Mouse (Mus musculus): ENCODE measurements around the gene Thumpd1.
"Not testable (repeated sequence)": the region's sequence is repeated elsewhere in the genome, so short reads cannot be mapped to it uniquely, and the experiment has no call there.

Thumpd1 gene

DNA sequence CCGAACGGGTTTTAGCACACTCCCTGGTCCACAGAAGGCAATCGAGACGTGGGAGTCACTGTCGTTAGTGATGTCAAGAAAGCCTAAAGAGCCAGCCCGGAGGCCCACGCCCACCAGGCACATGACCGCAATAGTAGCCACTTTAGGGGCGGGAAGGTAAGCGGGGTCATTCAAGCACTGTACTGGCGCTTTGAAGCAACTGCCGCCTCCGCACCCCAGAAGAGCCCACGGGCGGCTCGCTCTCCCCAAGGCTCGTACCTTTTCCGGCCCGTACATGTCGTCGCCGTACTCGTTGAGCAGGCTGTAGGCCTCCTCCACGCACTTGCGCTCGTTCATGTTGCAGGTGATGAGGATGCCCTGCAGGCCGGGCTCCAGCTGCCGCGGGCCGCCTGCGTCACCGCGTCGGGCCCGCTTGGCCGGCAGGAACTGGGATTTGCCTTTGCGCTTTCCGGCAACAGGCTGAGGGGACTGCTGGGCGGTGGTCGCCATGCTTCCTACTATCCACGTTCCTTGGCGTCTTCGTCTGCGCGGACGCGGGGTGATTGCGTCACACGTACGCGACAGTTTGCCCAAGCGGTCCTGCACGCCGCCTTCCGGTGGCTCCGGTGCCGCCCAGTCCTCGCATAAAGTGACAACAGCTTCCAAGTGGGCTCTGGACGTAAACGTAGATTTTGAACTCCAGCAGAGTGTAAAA lies at the start of gene Thumpd1:
Thumpd1 (minus strand) TSS at position 546 of the 694 bp plus-strand sequence.
- POLR2A ChIA-PET, result interaction anchor here in 2 of 4 experiments (0.6 to 2.0 kb wide), 10 partner anchors 10 to 46 kb away, joined by 3 to 6 read pairs (median 4); no protein-coding TSS in a partner anchor
- CTCF ChIA-PET, result interaction anchor here in 1 of 4 experiments (1.3 kb wide), 1 partner anchor 11 kb away, joined by 3 read pairs; no protein-coding TSS in a partner anchor

DNA sequence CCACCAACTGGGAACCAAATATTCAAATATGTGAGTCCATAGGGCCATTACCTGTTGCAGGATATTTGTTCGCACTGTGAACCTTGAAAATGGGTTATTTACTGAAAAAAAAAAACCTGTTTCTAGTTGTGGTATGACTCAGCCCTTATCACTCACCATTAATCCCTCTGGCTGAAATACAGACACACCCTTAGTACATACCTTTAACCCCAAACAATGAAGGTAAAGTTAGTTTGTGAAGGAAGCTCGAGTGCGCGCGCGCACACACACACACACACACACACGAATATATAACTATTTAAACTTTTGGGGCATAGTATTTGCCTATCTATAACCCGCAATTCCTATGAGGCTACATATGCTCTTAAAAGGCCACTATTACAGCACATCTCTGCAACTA lies 49.3 kb upstream of the Thumpd1 start:
- CTCF ChIA-PET, result no interaction called here
- POLR2A ChIA-PET, result no interaction called here

DNA sequence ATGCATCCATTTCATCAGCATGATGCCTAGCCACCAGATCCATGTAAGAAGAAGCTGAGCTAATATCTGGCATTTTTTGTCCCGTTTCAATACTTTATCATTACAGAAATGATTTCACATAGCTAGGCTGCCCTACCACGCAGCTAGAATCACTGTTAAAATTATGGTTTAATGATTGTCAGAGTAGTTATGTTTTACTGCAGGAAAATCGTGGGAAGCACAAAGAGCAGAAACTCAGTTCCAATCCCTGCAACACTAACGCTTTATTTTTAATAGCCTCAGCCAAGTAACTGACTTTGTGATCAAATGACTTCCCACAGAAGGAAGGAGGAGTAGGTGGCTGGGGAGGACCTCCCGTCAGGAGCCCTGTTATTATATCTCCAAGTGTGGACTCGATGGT lies 46.4 kb upstream of the Thumpd1 start:
- ChIA-PET POLR2A (no interaction called here), CTCF (interaction anchor here in 1 of 4 experiments (0.6 kb wide), 1 partner anchor 260 kb away, joined by 3 read pairs; no protein-coding TSS in a partner anchor)

DNA sequence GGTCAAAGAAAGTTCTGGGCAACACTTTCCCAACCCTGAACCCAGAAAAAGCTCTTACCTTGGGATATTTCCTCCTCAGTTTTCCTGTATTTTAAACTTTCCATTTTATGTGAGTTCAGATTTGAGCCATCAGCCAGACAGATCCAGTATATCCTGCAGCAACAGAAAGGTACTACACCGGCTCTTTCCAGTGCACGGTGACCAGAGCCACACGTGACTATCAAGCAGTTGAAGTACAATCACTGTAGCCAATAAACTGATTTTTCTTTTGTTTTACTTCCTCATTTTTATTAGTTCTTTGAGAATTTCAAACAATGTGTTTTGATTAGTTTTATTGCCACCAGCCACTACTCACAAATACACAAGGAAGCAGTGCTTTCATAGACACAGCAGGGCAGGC lies 43.8 kb upstream of the Thumpd1 start:
- POLR2A ChIA-PET, result no interaction called here
- CTCF ChIA-PET, result no interaction called here

DNA sequence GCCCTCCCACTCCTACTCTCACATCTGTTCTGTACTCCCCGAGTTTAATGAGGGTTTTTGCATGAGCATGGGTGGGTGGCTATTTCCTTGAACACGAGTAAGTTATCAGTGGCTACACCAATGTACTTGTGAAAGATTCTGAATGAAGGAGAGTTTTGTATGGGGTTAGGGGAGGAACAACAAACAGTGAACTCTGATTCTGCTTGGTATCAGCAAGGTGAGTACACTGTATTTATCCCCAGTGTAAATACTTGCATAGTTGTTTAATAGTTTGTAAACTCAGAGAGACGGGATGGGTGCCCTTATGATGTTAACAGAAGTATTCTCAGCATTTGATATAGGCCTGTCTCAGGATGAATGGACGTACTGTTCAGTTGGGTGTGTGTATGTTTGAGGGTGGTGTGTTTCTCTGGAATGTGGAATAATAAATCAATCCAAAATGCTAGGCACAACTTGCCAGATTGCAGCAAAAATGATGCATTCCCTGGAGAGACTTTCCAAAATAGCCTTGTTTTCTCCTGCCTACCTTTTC lies 41.6 kb upstream of the Thumpd1 start:
- ChIA-PET CTCF (no interaction called here), POLR2A (no interaction called here)

DNA sequence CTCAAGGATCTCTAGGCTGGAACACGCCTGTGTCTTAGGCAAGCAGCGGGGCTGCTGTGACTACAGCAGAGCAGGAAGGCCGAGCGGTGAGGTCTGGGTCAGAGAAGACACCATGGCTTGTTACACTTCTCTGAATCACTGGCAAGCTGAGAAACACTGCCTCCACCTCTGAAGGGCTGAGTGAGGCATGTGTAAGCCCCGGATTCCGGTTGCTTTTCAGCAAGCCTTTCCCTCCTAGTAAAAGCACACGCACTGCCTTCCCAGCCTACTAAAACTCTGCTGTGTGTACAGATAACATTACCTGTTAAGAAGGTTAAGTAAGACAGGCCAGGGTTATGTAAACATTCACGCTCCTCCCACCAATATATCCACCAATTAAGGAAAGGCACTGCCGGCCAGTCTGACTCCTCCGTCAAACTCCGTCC lies 39.9 kb upstream of the Thumpd1 start, which contains the start of gene Acsm3:
Acsm3 (plus strand) TSS at position 397 of the 425 bp plus-strand sequence.
- ChIA-PET POLR2A (interaction anchor here in 1 of 4 experiments (1.5 kb wide), 1 partner anchor 10 kb away, joined by 3 read pairs; no protein-coding TSS in a partner anchor), CTCF (interaction anchor here in 1 of 4 experiments (0.6 to 0.7 kb wide), 2 partner anchors 163 to 1465 kb away, joined by 4 read pairs; no protein-coding TSS in a partner anchor)

DNA sequence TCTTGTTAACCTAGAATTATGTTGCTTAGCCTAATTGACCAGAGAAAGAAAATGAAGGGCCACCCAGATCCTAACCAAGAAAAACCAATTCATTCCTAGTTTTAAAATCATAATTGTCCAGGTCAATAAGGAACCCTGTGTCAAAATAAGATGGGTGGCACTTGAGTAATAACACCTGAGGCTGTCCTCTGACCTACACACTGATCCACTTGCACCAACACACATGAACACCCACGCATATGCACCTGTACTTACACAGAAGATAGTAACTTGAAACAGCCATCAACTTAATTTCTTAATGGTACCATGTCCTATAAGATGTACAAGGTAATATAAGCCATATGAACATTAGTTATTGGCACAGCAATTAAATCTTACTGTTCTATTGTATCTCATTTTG lies 33.1 kb upstream of the Thumpd1 start:
- ChIA-PET POLR2A (no interaction called here), CTCF (no interaction called here)

DNA sequence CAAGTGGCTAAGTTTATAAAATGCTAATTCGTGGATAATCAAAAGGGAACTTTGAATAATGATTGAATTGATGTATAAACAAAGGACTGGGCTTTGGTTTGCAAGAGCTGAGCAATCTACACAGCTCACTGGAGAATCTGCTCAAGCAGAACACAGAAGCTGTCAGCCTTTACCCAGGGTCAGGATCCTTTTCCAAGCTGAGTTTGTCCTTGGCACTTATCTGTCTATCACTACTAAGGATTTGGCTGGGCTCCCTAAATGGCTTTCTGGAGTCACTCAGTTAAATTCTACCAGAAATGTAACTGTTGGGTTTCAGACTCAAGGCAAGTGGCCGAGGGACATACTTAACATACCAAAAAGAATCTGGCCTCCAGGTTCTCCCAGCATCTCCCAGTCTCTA lies 29.3 kb upstream of the Thumpd1 start:
- POLR2A ChIA-PET, result interaction anchor here in 1 of 4 experiments (1.0 to 1.5 kb wide), 2 partner anchors 10 to 910 kb away, joined by 3 read pairs; partner anchors contain the start of gene Acsm3

DNA sequence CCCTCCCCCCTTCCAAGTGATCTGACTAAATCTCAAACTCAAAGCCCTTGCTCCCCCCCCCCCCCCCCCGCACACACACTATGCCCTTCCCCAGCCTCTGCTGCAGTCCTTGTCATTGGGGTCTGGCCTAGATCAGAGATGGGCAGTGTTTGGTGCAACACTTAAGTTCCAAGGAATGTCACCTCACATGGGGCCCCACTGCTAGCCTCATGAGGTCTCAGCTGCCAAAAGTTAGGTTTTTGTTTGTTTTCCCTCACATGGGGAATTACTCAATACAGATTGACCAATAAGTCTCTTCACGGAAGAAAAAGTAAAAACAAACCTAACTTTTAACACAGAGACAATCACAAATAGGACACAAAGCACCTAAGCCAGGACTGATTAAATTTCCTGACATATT lies 28.2 kb upstream of the Thumpd1 start:
- ChIA-PET CTCF (no interaction called here), POLR2A (no interaction called here)

More for the DNA sequence above, 29.3 kb upstream of the Thumpd1 start:
- CTCF ChIA-PET, result no interaction called here

DNA sequence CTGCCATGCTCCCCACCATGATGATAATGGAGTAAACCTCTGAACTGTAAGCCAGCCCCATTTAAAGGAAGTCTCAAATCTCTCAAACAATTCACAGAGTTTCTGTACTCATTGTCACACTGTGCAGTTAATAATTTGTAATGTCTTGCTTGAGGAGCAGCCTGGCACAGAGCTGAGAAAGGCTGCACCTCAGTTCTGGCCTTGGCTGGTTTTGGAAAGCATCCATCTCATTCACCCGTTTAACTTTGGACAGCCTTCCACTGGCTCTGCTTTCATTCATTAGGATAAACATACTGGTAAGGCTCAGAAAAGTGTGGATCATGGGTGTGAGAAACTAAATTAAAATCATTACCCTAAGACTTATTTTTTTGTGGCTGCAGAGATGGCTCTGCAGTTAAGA lies 25.3 kb upstream of the Thumpd1 start:
- CTCF ChIA-PET, result interaction anchor here in 2 of 4 experiments (0.6 to 1.8 kb wide), 5 partner anchors 10 to 169 kb away, joined by 4 to 9 read pairs (median 6); partner anchors contain the start of genes Eri2 (in 1 of the 2) and Rexo5 (in 1 of the 2)
- POLR2A ChIA-PET, result interaction anchor here in 1 of 4 experiments (0.6 kb wide), 1 partner anchor 356 kb away, joined by 3 read pairs; no protein-coding TSS in a partner anchor

DNA sequence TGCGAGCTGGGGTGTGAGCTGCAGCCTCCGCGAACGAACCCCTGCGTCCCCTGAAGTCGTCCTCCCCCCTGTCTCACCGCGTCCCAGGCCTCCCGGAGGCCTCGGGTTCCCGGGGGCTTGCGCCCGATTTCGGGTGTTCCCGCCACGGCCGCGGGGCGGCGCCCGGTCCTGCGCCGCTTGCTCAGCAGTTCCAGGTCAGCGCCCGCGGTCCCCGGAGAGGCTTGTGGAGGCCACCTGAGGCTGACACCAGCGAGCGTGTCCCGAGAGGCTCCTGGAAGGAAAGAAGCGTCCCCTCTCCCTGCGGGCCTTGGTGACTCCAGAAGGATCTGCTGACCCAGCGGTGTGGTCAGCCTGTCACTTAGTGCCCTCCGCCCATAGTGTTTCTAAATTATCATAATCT lies 23.7 kb upstream of the Thumpd1 start:
- ChIA-PET CTCF (interaction anchor here in 2 of 4 experiments (0.6 to 1.8 kb wide), 4 partner anchors 13 to 921 kb away, joined by 3 to 6 read pairs (median 3); no protein-coding TSS in a partner anchor), POLR2A (interaction anchor here in 2 of 4 experiments (0.6 to 1.2 kb wide), 4 partner anchors 11 to 23 kb away, joined by 3 to 4 read pairs (median 3); partner anchors contain the start of gene Thumpd1 (in 1 of the 2))

DNA sequence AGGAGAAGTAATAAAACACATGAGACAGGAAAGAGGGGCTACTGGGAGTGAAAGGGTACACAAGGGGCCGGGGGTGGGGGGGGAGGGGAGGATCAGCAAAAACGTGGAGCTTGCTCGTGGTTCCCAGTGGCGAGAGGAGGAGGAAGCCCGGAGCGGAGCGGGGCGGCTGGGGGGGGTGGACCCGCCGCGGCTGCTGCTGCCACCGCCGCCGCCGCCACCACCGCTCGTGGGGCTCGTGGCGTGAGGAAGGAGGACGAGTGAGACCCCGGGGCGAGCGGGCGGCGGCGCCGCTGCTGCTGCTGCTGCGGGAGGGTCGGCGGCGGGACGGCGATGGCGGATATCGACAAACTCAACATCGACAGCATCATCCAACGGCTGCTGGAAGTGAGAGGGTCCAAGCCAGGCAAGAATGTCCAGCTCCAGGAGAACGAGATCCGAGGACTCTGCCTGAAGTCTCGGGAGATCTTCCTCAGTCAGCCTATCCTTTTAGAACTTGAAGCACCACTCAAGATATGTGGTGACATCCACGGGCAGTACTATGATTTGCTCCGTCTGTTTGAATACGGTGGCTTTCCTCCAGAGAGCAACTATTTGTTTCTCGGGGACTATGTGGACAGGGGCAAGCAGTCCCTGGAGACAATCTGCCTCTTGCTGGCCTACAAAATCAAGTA lies 19.3 kb upstream of the Thumpd1 start:
- CTCF ChIA-PET, result not testable (repeated sequence)
- POLR2A ChIA-PET, result interaction anchor here in 1 of 4 experiments (0.6 kb wide), 1 partner anchor 19 kb away, joined by 3 read pairs; the partner anchor contains the start of gene Thumpd1

DNA sequence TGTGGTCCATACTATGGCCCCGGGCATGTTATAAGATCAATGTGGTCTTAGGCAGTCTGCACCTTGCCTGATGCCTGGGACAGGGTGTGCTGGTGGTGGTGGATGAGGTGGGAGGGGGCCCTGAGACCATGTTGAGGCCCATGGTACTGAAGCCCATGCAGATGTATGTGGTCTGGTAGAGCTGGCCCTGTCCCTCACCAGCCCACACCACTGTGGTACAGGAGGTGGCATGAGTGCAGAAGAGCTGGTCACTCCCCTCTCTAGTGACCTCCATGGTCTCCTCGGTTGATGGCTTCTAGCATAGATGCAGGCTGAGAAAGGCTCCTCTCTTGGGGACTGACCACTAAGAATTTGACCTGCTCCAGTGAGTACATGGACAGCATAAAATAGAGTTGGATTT lies 18.3 kb upstream of the Thumpd1 start:
- ChIA-PET CTCF (interaction anchor here in 1 of 4 experiments (1.4 kb wide), 1 partner anchor 68 kb away, joined by 3 read pairs; no protein-coding TSS in a partner anchor), POLR2A (no interaction called here)

DNA sequence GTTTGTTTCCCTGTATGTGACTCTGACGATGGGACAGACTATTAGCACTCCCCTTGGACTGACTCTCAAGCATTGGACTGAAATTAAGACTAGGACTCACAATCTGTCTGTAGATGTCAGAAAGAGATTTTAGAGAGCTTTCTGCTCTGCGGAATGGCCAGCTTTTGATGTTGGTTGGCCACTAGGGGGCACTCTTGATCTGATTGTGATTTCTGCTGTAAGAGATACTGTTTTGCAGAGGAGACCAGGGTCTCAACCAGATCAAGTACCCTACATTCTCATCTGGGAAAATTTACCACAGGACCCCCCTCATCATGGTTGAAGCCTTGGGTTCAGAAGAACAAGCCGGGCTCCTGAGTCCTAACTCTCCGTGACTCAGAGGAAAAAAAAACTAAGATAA lies 10.7 kb upstream of the Thumpd1 start:
- CTCF ChIA-PET, result interaction anchor here in 3 of 4 experiments (0.6 to 1.2 kb wide), 11 partner anchors 11 to 597 kb away, joined by 3 to 12 read pairs (median 3); partner anchors contain the start of gene Thumpd1 (in 1 of the 3)

DNA sequence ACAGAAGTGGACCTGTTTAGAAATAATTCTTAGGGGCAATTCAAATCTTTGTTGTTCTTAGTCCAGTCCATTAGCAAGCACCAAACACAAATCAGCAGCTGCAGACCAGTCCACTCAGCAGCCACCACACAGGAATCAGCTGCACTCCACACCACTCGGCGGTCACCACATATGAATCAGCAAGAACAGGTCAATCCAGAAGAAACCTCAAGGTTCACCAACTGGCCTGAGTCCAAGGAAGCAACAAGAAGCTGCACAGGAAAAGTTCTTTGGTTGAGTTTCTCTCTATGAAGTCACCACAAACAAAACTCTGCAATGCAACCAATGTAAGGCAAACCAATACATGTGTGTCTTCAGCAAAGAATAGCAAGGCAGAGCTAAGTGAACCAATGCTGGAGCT lies 7.0 kb upstream of the Thumpd1 start:
- POLR2A ChIA-PET, result no interaction called here
- CTCF ChIA-PET, result no interaction called here

More for the DNA sequence above, 10.7 kb upstream of the Thumpd1 start:
- POLR2A ChIA-PET, result interaction anchor here in 1 of 4 experiments (1.3 kb wide), 1 partner anchor 13 kb away, joined by 3 read pairs; no protein-coding TSS in a partner anchor

DNA sequence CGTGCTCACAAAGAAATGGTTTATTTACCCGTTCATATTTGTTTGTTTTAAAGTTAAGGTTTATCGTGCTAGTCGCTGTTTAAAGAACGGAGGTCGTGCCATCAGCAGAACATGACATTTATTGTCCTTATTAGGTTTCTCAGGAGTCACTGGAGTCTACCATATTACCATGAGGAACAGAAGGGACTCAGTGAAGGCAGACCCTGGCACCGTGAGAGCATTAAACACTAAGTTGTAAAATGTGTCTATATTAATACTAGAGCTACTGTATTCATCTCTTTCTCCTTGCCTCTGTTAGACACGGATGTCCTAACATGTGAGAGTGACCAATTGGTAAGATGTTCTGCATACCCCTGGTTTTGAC lies 331 bp upstream of the Thumpd1 start:
- POLR2A ChIA-PET, result interaction anchor here in 2 of 4 experiments (0.6 to 2.0 kb wide), 8 partner anchors 9 to 47 kb away, joined by 3 to 6 read pairs (median 4); no protein-coding TSS in a partner anchor
- CTCF ChIA-PET, result interaction anchor here in 1 of 4 experiments (1.3 kb wide), 1 partner anchor 10 kb away, joined by 3 read pairs; no protein-coding TSS in a partner anchor

DNA sequence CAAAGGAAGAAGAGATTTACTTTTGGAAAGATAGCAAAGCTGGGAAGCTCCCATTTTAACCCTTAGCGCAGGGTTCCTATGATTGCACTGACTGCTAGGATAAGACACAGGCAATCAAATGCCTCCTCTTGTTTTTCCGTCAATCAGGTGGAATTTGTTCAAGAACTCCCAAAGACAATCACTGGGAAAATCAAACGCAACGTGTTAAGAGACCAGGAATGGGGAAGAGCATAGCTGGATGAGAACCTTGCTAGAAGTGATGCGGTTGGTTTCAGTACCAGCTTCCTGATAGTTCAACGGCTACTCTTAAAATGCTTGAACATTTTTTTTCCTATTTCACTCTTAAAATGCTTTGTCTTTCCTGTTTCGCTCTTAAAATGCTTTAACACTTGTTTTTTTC lies 6.5 kb downstream of the Thumpd1 start:
- POLR2A ChIA-PET, result interaction anchor here in 1 of 4 experiments (0.5 kb wide), 1 partner anchor 384 kb away, joined by 3 read pairs; no protein-coding TSS in a partner anchor
- CTCF ChIA-PET, result no interaction called here

DNA sequence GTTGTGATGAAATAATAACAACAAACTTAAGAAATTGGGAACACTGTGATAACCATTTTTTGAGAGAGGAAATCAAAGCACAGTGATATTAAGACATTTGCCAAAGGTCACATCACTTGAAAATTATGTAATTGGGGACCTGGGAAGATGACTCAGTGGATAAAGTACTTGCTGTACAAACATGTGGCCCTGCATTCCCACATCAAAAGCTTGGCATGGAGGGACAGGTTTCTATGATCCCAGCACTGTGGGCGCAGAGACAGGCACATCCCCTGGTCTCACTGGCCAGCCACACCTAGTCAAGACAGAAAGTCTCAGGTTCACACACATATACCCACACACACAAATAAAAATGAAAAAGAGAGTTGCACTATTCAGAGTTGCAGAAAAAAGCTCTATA lies 25.7 kb downstream of the Thumpd1 start:
- CTCF ChIA-PET, result interaction anchor here in 1 of 4 experiments (0.7 kb wide), 1 partner anchor 1099 kb away, joined by 7 read pairs; no protein-coding TSS in a partner anchor
- POLR2A ChIA-PET, result no interaction called here

DNA sequence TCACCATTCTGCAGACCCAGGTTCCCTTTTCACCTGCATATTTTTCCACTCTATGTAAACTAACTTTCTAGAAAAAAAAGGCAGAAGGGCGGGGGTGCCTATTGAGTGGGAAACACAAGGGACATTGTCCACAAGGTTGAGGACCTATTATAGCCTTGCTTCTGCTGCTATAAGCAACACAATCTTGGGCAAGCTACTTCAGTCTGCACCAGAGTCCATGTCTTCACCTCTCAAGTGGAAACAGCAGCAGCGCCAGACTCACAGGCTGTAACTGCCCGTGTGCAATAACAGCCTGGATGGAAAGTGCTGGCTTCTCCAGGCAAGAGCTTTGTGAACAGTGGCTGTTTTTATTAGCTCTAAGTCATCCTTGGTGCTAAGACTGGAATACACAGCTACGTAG lies 28.3 kb downstream of the Thumpd1 start:
- CTCF ChIA-PET, result interaction anchor here in 2 of 4 experiments (0.6 to 0.7 kb wide), 3 partner anchors 19 to 315 kb away, joined by 3 to 4 read pairs (median 4); no protein-coding TSS in a partner anchor
- POLR2A ChIA-PET, result interaction anchor here in 1 of 4 experiments (0.6 to 1.6 kb wide), 3 partner anchors 18 to 101 kb away, joined by 3 to 5 read pairs (median 5); partner anchors contain the start of genes Eri2 and Rexo5
